Mouse (Mus musculus) kidney, postnatal 4 days (tissue): ENCODE measurements around the gene Kdelr3.

ENCODE experiments used
- DNase-seq, 2 experiments: peaks; one replicate each; pipeline ENCODE4 v3.0.0; 2021; ENCODE audit warnings: mixed read lengths in 2 of 2

The Kdelr3 gene

GRCm38 (mm10) chr15:79511553-79512320, 4.5 kb upstream of the Kdelr3 start:
- peak; percentile 94 to 95 for DNase-seq

- peak; percentile 72 to 78 for DNase-seq
Measured at GRCm38 (mm10) chr15:79513940-79514339, 2.3 kb upstream of the Kdelr3 start.

GRCm38 (mm10) chr15:79517710-79518109, 1.5 kb downstream of the Kdelr3 start:
- no peak for DNase-seq

GRCm38 (mm10) chr15:79518571-79518970, 2.4 kb downstream of the Kdelr3 start:
- DNase-seq = no peak

GRCm38 (mm10) chr15:79519400-79520220, 3.4 kb downstream of the Kdelr3 start:
- no peak for DNase-seq

- DNase-seq = no peak
Measured at GRCm38 (mm10) chr15:79525564-79525963, 9.4 kb downstream of the Kdelr3 start.

- DNase-seq = no peak
Measured at GRCm38 (mm10) chr15:79525979-79526768, 10.0 kb downstream of the Kdelr3 start.

- no peak for DNase-seq
Measured at GRCm38 (mm10) chr15:79527192-79527591, 11.0 kb downstream of the Kdelr3 start.

GRCm38 (mm10) chr15:79527991-79528639, 11.9 kb downstream of the Kdelr3 start:
- no peak for DNase-seq

- DNase-seq = no peak
Measured at GRCm38 (mm10) chr15:79529935-79530334, 13.7 kb downstream of the Kdelr3 start.

GRCm38 (mm10) chr15:79533796-79534195, 17.6 kb downstream of the Kdelr3 start:
- DNase-seq = no peak

GRCm38 (mm10) chr15:79543968-79544367, 27.8 kb downstream of the Kdelr3 start:
- DNase-seq = no peak

GRCm38 (mm10) chr15:79545496-79545895, 29.3 kb downstream of the Kdelr3 start:
- DNase-seq = no peak

- peak; percentile 79 to 89 for DNase-seq
Measured at GRCm38 (mm10) chr15:79545921-79546399, 29.7 kb downstream of the Kdelr3 start.

- DNase-seq = peak; percentile 99
Measured at GRCm38 (mm10) chr15:79546410-79547288, 30.4 kb downstream of the Kdelr3 start, which contains the start of gene Ddx17. Ddx17 (minus strand) TSS chr15:79546741.

GRCm38 (mm10) chr15:79547289-79547820, 31.1 kb downstream of the Kdelr3 start:
- no peak for DNase-seq

- no peak for DNase-seq
Measured at GRCm38 (mm10) chr15:79548226-79548625, 32.0 kb downstream of the Kdelr3 start.

GRCm38 (mm10) chr15:79552566-79552965, 36.4 kb downstream of the Kdelr3 start:
- DNase-seq = no peak

- no peak for DNase-seq
Measured at GRCm38 (mm10) chr15:79559649-79560048, 43.4 kb downstream of the Kdelr3 start.

- no peak for DNase-seq
Measured at GRCm38 (mm10) chr15:79562417-79562816, 46.2 kb downstream of the Kdelr3 start.
